Mouse (Mus musculus): ENCODE results near the gene Grm2. TPM values are rescaled to one million over a fixed set of nuclear protein-coding genes. Genes with fewer than 3 reads are reported as not detected.

The Grm2 gene
- 15.5 and 16.4 TPM in 2 replicates for polyA plus RNA-seq (2014; fragmentation: Nextera tagmentation; extraction: Ambion mirVana)

DNA sequence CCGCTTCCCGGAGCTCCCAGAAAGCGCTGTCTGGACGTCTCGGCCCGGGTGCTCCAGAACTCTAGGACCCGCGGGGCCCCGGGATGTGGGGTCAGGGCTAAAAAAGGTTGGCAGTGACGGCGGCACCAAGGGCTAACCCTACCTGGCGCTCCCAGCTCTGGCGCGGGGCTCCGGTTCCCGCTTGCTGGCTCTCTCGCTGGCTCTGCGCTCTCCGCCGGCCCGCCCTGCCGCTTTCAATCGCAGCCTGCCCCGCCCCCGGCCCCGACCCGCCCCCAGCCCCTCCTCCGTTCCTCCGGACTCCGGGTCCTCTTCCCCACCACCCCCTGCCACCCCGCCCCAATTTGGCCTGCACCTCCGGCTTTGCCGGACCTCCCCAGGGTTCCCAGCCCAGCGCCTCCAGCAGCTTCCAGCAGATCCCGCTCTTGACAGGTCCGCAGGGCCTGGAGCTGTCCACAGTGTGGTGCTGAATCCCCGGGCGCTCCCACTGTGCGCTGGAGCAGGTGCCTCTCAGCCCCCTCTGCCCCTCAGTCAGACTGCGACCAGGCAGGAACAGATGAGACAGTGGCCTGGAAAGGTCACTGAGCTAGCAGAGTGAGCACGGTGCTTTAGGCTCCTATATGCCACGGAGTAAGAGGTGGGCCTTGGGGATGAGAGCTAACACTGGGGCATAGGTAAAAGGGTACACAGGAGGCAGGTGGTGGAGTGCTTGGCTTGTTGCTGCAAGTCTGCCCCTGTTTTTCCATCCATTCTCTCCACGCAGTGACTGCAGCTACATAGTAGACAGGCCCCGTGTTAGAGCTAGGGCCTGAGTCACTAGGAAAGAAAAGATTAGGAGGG, at the start of gene Grm2:
Gene Grm2 (minus strand): TSS at position 199 of the 837 bp plus-strand sequence.
- ATAC-seq (ENCODE audit: low FRiP score), result peak; percentile 77
- Histone ChIP-seq H3K27ac (ENCODE audit: low read depth, low read length) (peak within 1 kb of the TSS; percentile 44; the same call in 1 of the 2 replicates), H3K36me3 (ENCODE audit: control insufficient read depth, insufficient read depth, low read length) (0 out of 2 replicates have a peak, but pooled peaks cover 2% of the 10 kb centered on the region), H3K9ac (ENCODE audit: low read length) (peak within 1 kb of the TSS; percentile 57), H3K4me3 (ENCODE audit: low read depth, low read length) (peak within 1 kb of the TSS; percentile 41), H3K27me3 (ENCODE audit: control insufficient read depth, insufficient read depth, low read length) (peaks cover 2% of the 10 kb centered on the region; the same call in 1 of the 2 replicates), H3K9me3 (ENCODE audit: control insufficient read depth, low read length) (no peaks in the 10 kb centered on the region), H3K4me1 (ENCODE audit: control insufficient read depth, insufficient read depth, low read length) (peaks cover 11% of the 10 kb centered on the region), H3K4me2 (peak within 1 kb of the TSS; percentile 71)
- WGBS, result 3% methylated on average over 36 of the region's 44 CpGs
- DNase-seq (ENCODE audit: low spot score, missing footprints), result peak; percentile 96

DNA sequence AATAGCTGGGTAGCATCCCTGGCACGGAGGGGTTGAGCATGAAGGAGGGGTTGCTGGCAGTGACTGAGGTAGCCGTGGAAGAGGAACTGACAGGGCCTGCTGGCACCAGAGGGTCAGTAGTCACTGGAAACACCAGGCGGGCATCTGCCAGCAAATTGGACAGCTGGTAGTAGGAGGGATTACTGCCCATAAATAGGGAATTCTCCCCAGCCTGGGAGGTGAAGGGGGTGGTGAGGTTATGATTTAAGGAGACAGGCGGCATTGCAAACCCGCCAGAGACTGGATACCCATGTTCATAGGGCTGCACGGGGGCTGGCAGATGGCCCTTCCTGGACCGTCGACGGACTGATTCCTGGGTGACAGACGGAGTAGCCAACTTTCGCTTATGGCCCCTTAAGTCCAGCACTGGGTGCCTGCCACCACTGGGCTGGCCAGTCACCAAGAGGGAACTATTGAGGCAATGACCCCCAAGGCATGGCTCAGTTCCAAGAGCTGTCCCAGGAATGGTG, 37.1 kb upstream of the Grm2 start:
- no peaks in the 10 kb centered on the region for H3K27me3 ChIP-seq (ENCODE audit: control insufficient read depth, insufficient read depth, low read length)
- H3K4me3 ChIP-seq (ENCODE audit: low read depth, low read length), result no peak overlapping the region
- no peak overlapping the region for H3K27ac ChIP-seq (ENCODE audit: low read depth, low read length)
- peaks cover 15% of the 10 kb centered on the region for H3K36me3 ChIP-seq (ENCODE audit: control insufficient read depth, insufficient read depth, low read length)
- H3K4me1 ChIP-seq (ENCODE audit: control insufficient read depth, insufficient read depth, low read length), result no peaks in the 10 kb centered on the region
- H3K9ac ChIP-seq (ENCODE audit: low read length), result no peak overlapping the region
- ATAC-seq (ENCODE audit: low FRiP score) (no peak), DNase-seq (ENCODE audit: low spot score, missing footprints) (no peak)
- WGBS, result 96% methylated on average over 11 of the region's 11 CpGs
- no peaks in the 10 kb centered on the region for H3K9me3 ChIP-seq (ENCODE audit: control insufficient read depth, low read length)
- no peak overlapping the region for H3K4me2 ChIP-seq

DNA sequence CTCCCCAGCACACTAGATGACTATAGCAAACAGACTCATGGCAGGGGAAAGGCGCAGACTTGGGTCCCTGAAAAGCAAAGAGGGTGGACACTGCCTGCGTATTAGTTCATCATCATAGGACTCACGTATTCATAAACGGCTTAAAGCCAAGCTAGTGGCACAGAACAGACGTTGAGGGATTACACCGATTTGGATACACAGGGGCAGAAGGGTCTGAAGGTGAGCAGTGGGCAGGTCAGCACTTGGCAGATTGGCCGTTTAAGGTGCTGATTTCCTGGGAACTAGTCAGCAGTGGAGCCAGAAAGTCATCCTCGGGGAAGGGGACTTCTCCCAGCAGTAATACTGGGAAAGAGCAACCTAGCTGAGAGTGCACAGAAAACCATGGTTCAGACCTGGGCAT, 33.0 kb upstream of the Grm2 start:
- H3K4me3 ChIP-seq (ENCODE audit: low read depth, low read length), result no peak overlapping the region
- 87% methylated on average over 8 of the region's 8 CpGs for WGBS
- ATAC-seq (ENCODE audit: low FRiP score) (no peak), DNase-seq (ENCODE audit: low spot score, missing footprints) (no peak)
- H3K9me3 ChIP-seq (ENCODE audit: control insufficient read depth, low read length), result no peaks in the 10 kb centered on the region
- H3K27me3 ChIP-seq (ENCODE audit: control insufficient read depth, insufficient read depth, low read length), result no peaks in the 10 kb centered on the region
- H3K27ac ChIP-seq (ENCODE audit: low read depth, low read length), result no peak overlapping the region
- H3K4me2 ChIP-seq, result no peak overlapping the region
- peaks cover 9% of the 10 kb centered on the region; the same call in 1 of the 2 replicates for H3K4me1 ChIP-seq (ENCODE audit: control insufficient read depth, insufficient read depth, low read length)
- peaks cover 11% of the 10 kb centered on the region for H3K36me3 ChIP-seq (ENCODE audit: control insufficient read depth, insufficient read depth, low read length)
- H3K9ac ChIP-seq (ENCODE audit: low read length), result no peak overlapping the region

DNA sequence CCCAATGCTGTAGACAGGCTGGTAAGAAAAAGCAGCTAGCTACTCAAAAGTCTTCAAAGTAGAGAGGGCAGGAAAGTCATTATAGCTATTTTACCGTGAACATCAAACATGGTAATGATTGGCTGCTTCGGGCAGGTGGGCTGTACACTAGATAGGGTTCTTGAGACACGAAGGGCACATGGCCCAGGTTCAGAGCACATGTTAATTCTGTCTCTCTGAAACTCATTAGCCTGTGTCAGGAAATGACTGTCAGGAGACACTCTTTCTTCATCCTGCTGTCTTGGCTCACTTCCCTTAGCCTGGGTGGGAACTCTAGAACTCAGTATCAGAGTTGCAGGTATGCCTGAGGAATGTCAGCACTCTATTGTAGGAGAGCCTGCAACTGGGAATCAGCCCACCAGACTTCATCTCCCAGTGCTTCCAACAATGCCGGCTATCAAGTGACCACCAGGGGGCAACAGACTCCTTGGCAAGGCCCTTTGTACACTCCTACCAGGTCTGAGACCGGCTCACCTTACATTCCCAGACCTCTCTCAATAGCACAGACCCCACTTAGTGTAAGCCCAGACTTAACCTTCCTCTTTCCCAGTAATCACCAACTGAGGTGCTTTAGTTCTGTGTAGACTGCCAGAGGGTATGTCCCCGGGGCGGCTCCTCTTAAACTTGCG, 31.2 kb upstream of the Grm2 start:
- 39% methylated on average over 8 of the region's 8 CpGs for WGBS
- Histone ChIP-seq H3K27me3 (ENCODE audit: control insufficient read depth, insufficient read depth, low read length) (no peaks in the 10 kb centered on the region), H3K4me3 (ENCODE audit: low read depth, low read length) (no peak overlapping the region), H3K4me1 (ENCODE audit: control insufficient read depth, insufficient read depth, low read length) (peaks cover 9% of the 10 kb centered on the region; the same call in 1 of the 2 replicates), H3K9me3 (ENCODE audit: control insufficient read depth, low read length) (no peaks in the 10 kb centered on the region), H3K27ac (ENCODE audit: low read depth, low read length) (no peak overlapping the region), H3K36me3 (ENCODE audit: control insufficient read depth, insufficient read depth, low read length) (no peaks in the 10 kb centered on the region; the same call in 1 of the 2 replicates), H3K4me2 (no peak overlapping the region), H3K9ac (ENCODE audit: low read length) (no peak overlapping the region)
- DNase-seq (ENCODE audit: low spot score, missing footprints) (peak; percentile 96), ATAC-seq (ENCODE audit: low FRiP score) (peak; percentile 54)

DNA sequence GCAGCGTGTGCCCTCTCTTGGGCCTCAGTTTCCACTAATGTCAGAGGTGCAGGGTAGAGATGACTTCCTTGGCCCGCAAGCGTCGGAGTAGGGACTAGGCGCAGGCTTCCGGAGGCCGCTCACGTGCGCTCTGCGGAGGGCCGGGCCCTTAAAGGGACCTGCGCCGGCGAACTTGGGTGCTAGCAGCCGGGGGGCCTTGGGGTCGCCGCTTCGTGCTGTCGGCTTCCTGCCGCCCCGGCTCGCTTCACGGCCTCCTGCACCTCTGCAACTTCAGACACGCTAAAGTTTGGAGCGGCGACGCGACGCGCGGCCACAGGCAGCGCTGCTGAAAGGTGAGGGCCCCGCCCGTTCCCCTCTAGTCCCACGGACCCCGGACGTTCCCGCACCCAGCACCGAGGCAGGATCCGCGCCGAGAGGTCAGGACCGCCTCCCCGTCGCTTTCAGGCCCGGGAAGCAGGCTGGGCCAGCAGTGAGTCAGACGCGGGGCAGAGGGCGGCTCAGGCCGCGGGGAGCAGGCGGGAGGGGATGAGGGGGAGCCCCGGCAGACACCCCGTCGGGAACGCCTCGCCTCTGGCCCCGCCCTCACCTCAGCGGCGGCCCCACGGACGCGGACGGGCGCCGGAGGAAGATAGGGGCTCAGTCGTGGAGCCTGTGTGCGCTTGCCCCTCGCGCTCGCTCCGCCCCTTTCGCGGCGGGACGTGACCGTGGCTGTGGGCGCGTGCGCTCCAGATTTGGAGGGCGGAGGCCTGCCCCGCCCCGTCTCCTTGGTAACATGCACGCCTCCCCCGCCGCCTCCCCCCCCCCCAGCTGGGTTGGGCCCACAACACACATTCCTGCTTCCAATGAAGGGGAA, 29.6 kb upstream of the Grm2 start, which contains the start of gene Tex264:
Gene Tex264 (minus strand): TSS at position 679 of the 853 bp plus-strand sequence.
- H3K27me3 ChIP-seq (ENCODE audit: control insufficient read depth, insufficient read depth, low read length), result no peaks in the 10 kb centered on the region
- H3K4me3 ChIP-seq (ENCODE audit: low read depth, low read length), result peak within 1 kb of the TSS; percentile 73
- ATAC-seq (ENCODE audit: low FRiP score) (peak; percentile 86), DNase-seq (ENCODE audit: low spot score, missing footprints) (peak; percentile 95)
- H3K4me2 ChIP-seq, result peak within 1 kb of the TSS; percentile 98
- no peaks in the 10 kb centered on the region for H3K36me3 ChIP-seq (ENCODE audit: control insufficient read depth, insufficient read depth, low read length)
- H3K9ac ChIP-seq (ENCODE audit: low read length), result peak within 1 kb of the TSS; percentile 77
- no peak within 1 kb of the TSS; the same call in 1 of the 2 replicates for H3K27ac ChIP-seq (ENCODE audit: low read depth, low read length)
- no peaks in the 10 kb centered on the region for H3K9me3 ChIP-seq (ENCODE audit: control insufficient read depth, low read length)
- peaks cover 9% of the 10 kb centered on the region; the same call in 1 of the 2 replicates for H3K4me1 ChIP-seq (ENCODE audit: control insufficient read depth, insufficient read depth, low read length)
- WGBS, result under 1% methylated on average over 75 of the region's 86 CpGs

DNA sequence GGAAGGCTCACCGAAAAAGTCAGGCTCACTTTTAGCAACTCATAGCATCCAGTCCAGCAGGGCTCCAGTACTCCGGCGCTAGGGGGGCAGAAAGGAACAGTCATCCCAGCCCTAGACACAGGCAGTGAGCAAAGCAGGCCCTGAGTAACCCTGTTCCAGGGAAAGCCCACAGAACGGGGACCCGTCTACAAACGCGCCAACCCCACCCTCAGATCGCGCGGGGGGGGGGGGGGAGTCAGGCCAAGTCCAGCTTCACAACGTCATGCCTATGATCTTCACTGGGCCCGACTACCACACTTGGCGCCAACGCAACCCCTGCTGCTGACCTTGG, 29.0 kb upstream of the Grm2 start:
- peak overlapping the region; percentile 73 for H3K4me3 ChIP-seq (ENCODE audit: low read depth, low read length)

DNA sequence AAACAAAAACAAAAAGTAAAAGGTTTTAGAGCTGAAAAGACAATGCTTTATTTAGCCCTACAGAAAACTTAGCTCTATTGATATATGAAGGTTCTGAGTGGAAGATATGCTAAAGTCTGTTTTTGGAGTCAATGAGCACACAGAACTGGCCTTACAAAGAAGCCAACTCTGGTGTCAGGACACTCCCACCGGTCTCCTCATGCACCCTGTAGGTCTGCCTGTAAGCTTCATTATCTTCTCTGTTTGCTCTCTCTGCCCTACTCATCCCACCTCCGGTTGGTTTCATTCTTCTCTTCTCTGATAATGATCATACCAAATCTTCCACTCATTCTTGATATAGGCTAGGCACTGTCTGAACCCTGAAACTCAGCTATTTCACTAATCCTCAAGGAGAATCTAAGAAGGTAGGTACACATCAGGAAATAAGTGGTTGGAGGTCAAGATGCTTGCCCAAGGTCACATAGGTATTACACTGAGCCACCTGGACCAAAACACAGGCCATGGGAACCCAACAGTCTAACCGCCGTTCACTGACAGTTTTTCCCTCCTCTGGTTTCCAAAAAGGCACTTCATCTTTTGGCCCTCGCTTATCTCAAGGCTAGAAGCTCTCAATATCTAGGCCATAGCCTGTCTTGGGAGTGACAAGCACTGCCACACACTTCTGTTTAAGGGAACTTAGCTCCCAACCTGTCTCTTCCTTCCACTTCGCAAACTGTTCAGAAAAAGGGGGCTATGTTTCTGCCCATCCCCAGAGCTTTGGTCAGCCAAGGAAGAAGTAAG, 28.4 kb upstream of the Grm2 start:
- Histone ChIP-seq H3K9me3 (ENCODE audit: control insufficient read depth, low read length) (no peaks in the 10 kb centered on the region), H3K4me1 (ENCODE audit: control insufficient read depth, insufficient read depth, low read length) (peaks cover 9% of the 10 kb centered on the region; the same call in 1 of the 2 replicates), H3K9ac (ENCODE audit: low read length) (peak overlapping the region; percentile 77; the same call in 1 of the 2 replicates), H3K36me3 (ENCODE audit: control insufficient read depth, insufficient read depth, low read length) (no peaks in the 10 kb centered on the region), H3K4me3 (ENCODE audit: low read depth, low read length) (peak overlapping the region; percentile 73), H3K27ac (ENCODE audit: low read depth, low read length) (no peak overlapping the region), H3K27me3 (ENCODE audit: control insufficient read depth, insufficient read depth, low read length) (no peaks in the 10 kb centered on the region), H3K4me2 (peak overlapping the region; percentile 98)
- DNase-seq (ENCODE audit: low spot score, missing footprints) (no peak), ATAC-seq (ENCODE audit: low FRiP score) (no peak)
- WGBS, result 76% methylated on average over 6 of the region's 6 CpGs

More for the DNA sequence above, 29.0 kb upstream of the Grm2 start:
- H3K36me3 ChIP-seq (ENCODE audit: control insufficient read depth, insufficient read depth, low read length), result no peaks in the 10 kb centered on the region
- no peaks in the 10 kb centered on the region for H3K9me3 ChIP-seq (ENCODE audit: control insufficient read depth, low read length)
- H3K9ac ChIP-seq (ENCODE audit: low read length), result peak overlapping the region; percentile 77
- peaks cover 9% of the 10 kb centered on the region; the same call in 1 of the 2 replicates for H3K4me1 ChIP-seq (ENCODE audit: control insufficient read depth, insufficient read depth, low read length)
- no peak overlapping the region for H3K27ac ChIP-seq (ENCODE audit: low read depth, low read length)
- H3K27me3 ChIP-seq (ENCODE audit: control insufficient read depth, insufficient read depth, low read length), result no peaks in the 10 kb centered on the region
- H3K4me2 ChIP-seq, result peak overlapping the region; percentile 98
- ATAC-seq (ENCODE audit: low FRiP score) (0 out of 2 replicates have a peak, but pooled peaks have one; percentile 5), DNase-seq (ENCODE audit: low spot score, missing footprints) (peak; percentile 84)
- WGBS, result 7% methylated on average over 9 of the region's 14 CpGs

DNA sequence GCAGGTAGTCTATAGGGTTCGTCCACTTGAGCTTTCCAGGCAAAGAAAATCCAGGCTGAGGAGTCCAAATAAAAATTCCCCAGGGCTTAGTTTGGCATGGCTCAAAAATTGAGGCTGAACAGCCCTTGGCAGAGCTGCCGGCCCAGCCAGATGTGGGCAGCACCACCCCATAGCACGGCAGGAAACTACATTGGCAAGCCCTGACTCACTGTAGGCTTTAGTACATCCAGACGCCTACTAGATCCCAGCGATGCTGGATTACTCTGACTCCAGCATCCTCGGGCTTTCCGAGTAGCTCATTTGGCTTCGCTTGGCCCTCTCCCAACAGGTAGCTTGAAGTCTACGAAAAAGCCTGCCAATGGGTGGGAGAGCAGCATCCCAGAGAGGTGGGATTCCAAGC, 25.1 kb upstream of the Grm2 start:
- H3K9ac ChIP-seq (ENCODE audit: low read length), result no peak overlapping the region
- peaks cover 7% of the 10 kb centered on the region; the same call in 1 of the 2 replicates for H3K4me1 ChIP-seq (ENCODE audit: control insufficient read depth, insufficient read depth, low read length)
- no peak overlapping the region for H3K27ac ChIP-seq (ENCODE audit: low read depth, low read length)
- 91% methylated on average over 9 of the region's 9 CpGs for WGBS
- no peak for ATAC-seq (ENCODE audit: low FRiP score)
- no peak overlapping the region for H3K4me2 ChIP-seq
- H3K9me3 ChIP-seq (ENCODE audit: control insufficient read depth, low read length), result no peaks in the 10 kb centered on the region
- DNase-seq (ENCODE audit: low spot score, missing footprints), result no peak
- no peak overlapping the region for H3K4me3 ChIP-seq (ENCODE audit: low read depth, low read length)
- no peaks in the 10 kb centered on the region for H3K27me3 ChIP-seq (ENCODE audit: control insufficient read depth, insufficient read depth, low read length)
- H3K36me3 ChIP-seq (ENCODE audit: control insufficient read depth, insufficient read depth, low read length), result no peaks in the 10 kb centered on the region; the same call in 1 of the 2 replicates
